Mouse (Mus musculus) heart, embryonic 12.5 days (tissue): ENCODE measurements at regions not wholly inside any gene's neighbourhood (a gene's known extent, or its start where the extent isn't known, plus 50 kb on each side); places are given as distances from the start of the nearest gene placed in this dataset.

Source experiments
- ATAC-seq: fragments of 200-750 bp; cut with Nextera tagmentation; 2 replicates; pipeline ENCODE4 v1.8.0; 2017; ENCODE audit warnings: moderate TSS enrichment, moderate library complexity; ENCODE audit not compliant: insufficient number of reproducible peaks, low FRiP score
- H3K27ac ChIP-seq: fragments of 300-500 bp; sonication (generic); 2 replicates; pipeline ENCODE4 v1.5.1; 2016; ENCODE audit warnings: mild to moderate bottlenecking, moderate library complexity; ENCODE audit not compliant: poor library complexity, severe bottlenecking
- H3K27me3 ChIP-seq: fragments of 300-500 bp; sonication (generic); replicated peaks from 2 replicates; pipeline ENCODE4 v1.6.1; 2016; ENCODE audit warnings: mild to moderate bottlenecking, moderate library complexity
- H3K36me3 ChIP-seq: fragments of 300-500 bp; sonication (generic); 2 replicates; pipeline ENCODE4 v1.6.1; 2016; ENCODE audit warnings: mild to moderate bottlenecking, moderate library complexity
- H3K4me1 ChIP-seq: fragments of 300-500 bp; sonication (generic); replicated peaks from 2 replicates; pipeline ENCODE4 v1.6.1; 2016; ENCODE audit warnings: mild to moderate bottlenecking
- H3K4me2 ChIP-seq: fragments of 300-500 bp; sonication (generic); 2 replicates; pipeline ENCODE4 v1.6.1; 2016; ENCODE audit warnings: mild to moderate bottlenecking, moderate library complexity
- H3K4me3 ChIP-seq: fragments of 300-500 bp; sonication (generic); 2 replicates; pipeline ENCODE4 v1.5.1; 2016; ENCODE audit warnings: mild to moderate bottlenecking
- H3K9ac ChIP-seq: fragments of 300-500 bp; sonication (generic); 2 replicates; pipeline ENCODE4 v1.6.1; 2016; ENCODE audit warnings: mild to moderate bottlenecking, moderate library complexity
- H3K9me3 ChIP-seq: fragments of 300-500 bp; sonication (generic); replicated peaks from 2 replicates; pipeline ENCODE4 v1.6.1; 2016; ENCODE audit warnings: mild to moderate bottlenecking, moderate library complexity
- WGBS: fragments of 180-500 bp; shearing (Covaris S2); methylation state at CpG from one replicate; pipeline ENCODE4 v1.1.7; 2016; 5-methylcytosine and 5-hydroxymethylcytosine counted together

DNA sequence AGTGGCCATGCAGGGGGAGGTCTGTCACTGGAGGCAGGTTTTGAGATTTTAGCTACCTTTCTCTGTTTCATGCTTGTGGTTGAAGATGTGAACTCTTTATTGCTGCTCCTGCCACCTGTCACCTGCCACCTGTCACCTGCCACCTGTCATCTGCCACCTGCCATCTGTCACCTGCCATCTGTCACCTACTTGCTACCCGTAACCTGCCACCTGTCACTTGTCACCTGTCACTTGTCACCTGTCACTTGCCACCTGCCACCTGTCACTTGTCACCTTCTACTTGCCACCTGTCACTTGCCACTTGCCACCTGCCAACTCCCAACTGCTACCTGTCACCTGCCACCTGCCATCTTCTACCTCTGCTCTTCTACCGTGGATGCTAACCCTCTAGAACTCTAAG, 581.2 kb upstream of the Fam19a5 start:
- no peak for ATAC-seq
- H3K4me1 ChIP-seq = no peaks in the 10 kb centered on the region
- 64% methylated on average over 2 of the region's 2 CpGs for WGBS
- no peaks in the 10 kb centered on the region for H3K36me3 ChIP-seq
- no peaks in the 10 kb centered on the region for H3K9me3 ChIP-seq
- H3K9ac ChIP-seq = no peak overlapping the region
- no peak overlapping the region for H3K27ac ChIP-seq
- H3K4me3 ChIP-seq = no peak overlapping the region
- H3K4me2 ChIP-seq = no peak overlapping the region
- H3K27me3 ChIP-seq = no peaks in the 10 kb centered on the region

DNA sequence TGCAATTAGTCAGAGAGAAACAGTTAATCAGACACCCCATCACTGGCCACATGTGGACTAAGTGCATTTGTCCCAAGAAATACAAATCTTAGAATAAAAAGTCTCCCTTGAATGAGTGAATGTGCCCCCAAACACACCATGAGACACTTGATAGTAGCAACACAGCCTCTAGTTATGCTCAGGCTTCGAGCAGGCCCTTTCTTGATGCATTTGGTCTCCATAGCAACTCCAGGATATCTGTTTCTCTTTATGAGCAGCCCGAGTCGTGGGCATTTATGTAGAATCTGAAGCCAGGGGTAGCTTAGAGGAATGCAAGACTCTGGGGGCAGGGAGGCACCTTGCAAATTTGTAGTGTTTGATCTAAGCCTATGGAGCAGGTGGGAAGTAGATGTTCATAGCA, 580.6 kb upstream of the Fam19a5 start:
- H3K27ac ChIP-seq = no peak overlapping the region
- H3K9ac ChIP-seq = no peak overlapping the region
- no peaks in the 10 kb centered on the region for H3K36me3 ChIP-seq
- H3K4me1 ChIP-seq = no peaks in the 10 kb centered on the region
- H3K27me3 ChIP-seq = no peaks in the 10 kb centered on the region
- H3K9me3 ChIP-seq = no peaks in the 10 kb centered on the region
- 63% methylated on average over 3 of the region's 3 CpGs for WGBS
- H3K4me3 ChIP-seq = no peak overlapping the region
- H3K4me2 ChIP-seq = no peak overlapping the region
- ATAC-seq = no peak

DNA sequence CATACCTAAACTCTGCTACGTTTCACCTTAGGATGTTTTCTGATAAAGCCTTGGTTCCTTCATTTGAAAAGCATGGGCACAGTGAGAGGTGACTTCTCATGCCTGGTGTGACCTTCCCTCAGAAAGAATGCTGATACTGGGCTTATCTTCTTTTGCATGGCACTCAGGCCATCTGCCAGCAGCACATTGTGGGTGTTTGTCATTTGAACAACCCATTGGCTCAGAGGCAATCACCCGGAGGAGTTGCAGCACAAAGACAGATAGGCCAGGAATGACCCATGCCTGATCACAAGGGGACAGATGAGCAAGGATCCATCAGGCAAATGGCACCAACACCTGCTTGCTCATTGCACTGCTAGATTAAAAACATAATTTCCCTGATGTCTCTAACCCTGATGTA, 572.7 kb upstream of the Fam19a5 start:
- Histone ChIP-seq H3K36me3 (no peaks in the 10 kb centered on the region), H3K4me3 (no peak overlapping the region), H3K27me3 (no peaks in the 10 kb centered on the region), H3K4me2 (no peak overlapping the region), H3K4me1 (no peaks in the 10 kb centered on the region), H3K9ac (no peak overlapping the region), H3K9me3 (0 out of 2 replicates have a peak, but pooled peaks cover 4% of the 10 kb centered on the region), H3K27ac (no peak overlapping the region)
- 49% methylated on average over 2 of the region's 2 CpGs for WGBS
- ATAC-seq = no peak

DNA sequence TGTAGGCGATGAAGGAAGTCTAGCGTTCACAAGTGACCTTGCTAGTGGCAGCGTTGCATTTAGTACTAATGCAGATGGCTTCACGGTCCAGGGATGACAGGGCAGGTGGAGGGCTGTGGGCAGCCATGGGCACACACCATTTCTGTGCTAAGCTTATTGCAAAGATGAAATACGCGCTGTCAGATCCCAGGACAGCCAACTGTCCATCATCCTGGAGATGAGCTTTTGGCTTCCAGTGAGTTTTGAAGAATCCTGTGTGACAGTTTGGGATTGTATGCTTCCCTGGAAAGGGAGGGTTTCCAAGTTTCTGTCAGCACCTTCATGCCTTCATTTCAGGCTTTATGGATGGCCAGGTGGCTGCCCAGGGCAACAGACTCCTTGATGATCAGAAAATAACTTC, 547.9 kb upstream of the Fam19a5 start:
- Histone ChIP-seq H3K27me3 (no peaks in the 10 kb centered on the region), H3K4me1 (no peaks in the 10 kb centered on the region)
- no peak for ATAC-seq

DNA sequence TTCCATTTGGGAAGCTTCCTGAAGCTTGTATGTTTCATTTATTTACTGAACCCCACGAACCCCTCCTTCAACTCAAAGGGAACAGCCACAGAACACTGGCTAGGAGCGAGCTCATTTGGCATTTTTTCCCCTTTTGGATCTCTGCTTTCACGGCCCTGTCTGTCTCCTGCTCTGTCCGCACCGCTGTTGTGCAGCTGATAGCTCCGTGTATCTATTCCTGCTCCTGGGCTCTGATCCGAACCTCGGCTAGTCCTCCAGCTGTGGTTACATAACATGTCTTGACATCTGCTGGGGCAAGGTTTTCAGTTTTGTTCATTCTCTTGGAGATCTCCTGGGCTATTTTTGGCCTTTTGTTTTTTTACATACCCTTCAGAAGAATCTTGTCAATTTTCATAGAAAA, 525.1 kb upstream of the Fam19a5 start:
- Histone ChIP-seq H3K9me3 (no peaks in the 10 kb centered on the region), H3K4me1 (no peaks in the 10 kb centered on the region), H3K27me3 (no peaks in the 10 kb centered on the region), H3K4me3 (no peak overlapping the region), H3K4me2 (no peak overlapping the region), H3K9ac (no peak overlapping the region), H3K27ac (no peak overlapping the region), H3K36me3 (no peaks in the 10 kb centered on the region)
- WGBS = 47% methylated on average over 8 of the region's 8 CpGs
- no peak for ATAC-seq

More for the DNA sequence above, 547.9 kb upstream of the Fam19a5 start:
- H3K27ac ChIP-seq = no peak overlapping the region
- no peak overlapping the region for H3K4me2 ChIP-seq
- no peak overlapping the region for H3K4me3 ChIP-seq
- H3K9ac ChIP-seq = no peak overlapping the region
- peaks cover 5% of the 10 kb centered on the region; the same call in 1 of the 2 replicates for H3K9me3 ChIP-seq
- H3K36me3 ChIP-seq = no peaks in the 10 kb centered on the region
- 84% methylated on average over 6 of the region's 6 CpGs for WGBS

DNA sequence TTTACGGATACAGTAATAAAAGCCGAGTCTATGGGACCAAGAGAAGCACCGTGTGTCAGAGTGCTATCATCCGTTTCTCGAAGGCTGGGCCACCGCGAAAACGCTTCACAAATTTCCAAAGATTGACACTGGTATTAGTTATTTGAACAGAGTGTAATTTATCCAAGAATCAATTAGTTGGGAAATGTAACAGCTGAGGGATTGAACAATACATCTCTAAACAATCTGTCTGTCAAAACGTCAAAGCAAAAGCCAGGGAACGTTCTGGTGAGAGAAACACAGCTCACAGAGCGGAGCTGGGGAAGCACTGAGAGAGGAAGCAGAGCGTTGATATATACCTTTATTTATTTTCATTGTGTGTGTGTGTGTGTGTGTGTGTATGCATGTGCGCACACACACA, 498.1 kb upstream of the Fam19a5 start:
- Histone ChIP-seq H3K9ac (no peak overlapping the region), H3K4me3 (no peak overlapping the region), H3K36me3 (no peaks in the 10 kb centered on the region), H3K27me3 (no peaks in the 10 kb centered on the region), H3K4me1 (no peaks in the 10 kb centered on the region), H3K9me3 (no peaks in the 10 kb centered on the region), H3K27ac (no peak overlapping the region), H3K4me2 (no peak overlapping the region)
- 85% methylated on average over 13 of the region's 13 CpGs for WGBS
- no peak for ATAC-seq

DNA sequence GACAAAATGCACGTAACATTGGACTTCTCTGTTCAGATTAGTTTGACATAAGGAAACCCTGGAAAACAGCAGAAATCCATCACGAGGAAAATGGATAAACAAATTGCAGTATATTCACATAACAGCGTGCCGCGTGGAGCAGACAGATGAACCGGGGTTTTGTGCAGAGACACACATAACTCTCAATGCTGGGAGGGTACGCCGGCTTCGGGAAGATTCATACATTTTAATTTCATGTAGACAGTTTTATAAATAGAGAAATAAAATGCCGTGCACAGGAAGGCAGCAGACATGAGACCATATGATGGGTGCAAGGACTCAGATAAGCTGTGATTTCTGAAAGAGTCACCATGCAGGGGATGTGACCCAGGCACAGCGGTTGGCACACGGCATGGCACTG, 489.9 kb upstream of the Fam19a5 start:
- Histone ChIP-seq H3K9ac (no peak overlapping the region), H3K27me3 (no peaks in the 10 kb centered on the region), H3K4me2 (no peak overlapping the region), H3K4me1 (no peaks in the 10 kb centered on the region), H3K4me3 (no peak overlapping the region), H3K36me3 (no peaks in the 10 kb centered on the region), H3K9me3 (0 out of 2 replicates have a peak, but pooled peaks cover 3% of the 10 kb centered on the region), H3K27ac (no peak overlapping the region)
- ATAC-seq = no peak
- 85% methylated on average over 12 of the region's 12 CpGs for WGBS

DNA sequence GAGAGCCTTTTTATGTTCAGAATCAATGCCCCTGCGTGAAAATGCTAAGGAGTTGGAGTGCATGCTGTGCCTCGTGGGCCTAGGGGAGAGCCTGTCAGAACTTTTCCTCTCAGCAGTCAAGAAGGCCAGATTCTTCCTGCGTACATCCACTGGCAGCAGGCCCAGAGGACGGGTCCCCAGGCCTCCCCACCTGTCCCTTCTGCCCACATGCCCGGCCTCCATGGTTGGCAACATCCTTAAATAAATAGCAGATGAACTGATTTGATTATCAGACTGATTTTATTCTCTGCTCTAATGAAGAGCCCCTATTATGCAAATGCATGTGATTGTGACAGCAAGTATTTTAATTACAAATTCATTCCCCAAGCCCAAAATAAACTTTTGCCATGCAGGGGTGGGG, 479.2 kb upstream of the Fam19a5 start:
- H3K4me3 ChIP-seq = no peak overlapping the region
- H3K9ac ChIP-seq = no peak overlapping the region
- ATAC-seq = no peak
- H3K9me3 ChIP-seq = no peaks in the 10 kb centered on the region
- H3K27me3 ChIP-seq = no peaks in the 10 kb centered on the region
- H3K27ac ChIP-seq = no peak overlapping the region
- no peaks in the 10 kb centered on the region for H3K4me1 ChIP-seq
- 68% methylated on average over 5 of the region's 5 CpGs for WGBS
- H3K4me2 ChIP-seq = no peak overlapping the region
- H3K36me3 ChIP-seq = no peaks in the 10 kb centered on the region

DNA sequence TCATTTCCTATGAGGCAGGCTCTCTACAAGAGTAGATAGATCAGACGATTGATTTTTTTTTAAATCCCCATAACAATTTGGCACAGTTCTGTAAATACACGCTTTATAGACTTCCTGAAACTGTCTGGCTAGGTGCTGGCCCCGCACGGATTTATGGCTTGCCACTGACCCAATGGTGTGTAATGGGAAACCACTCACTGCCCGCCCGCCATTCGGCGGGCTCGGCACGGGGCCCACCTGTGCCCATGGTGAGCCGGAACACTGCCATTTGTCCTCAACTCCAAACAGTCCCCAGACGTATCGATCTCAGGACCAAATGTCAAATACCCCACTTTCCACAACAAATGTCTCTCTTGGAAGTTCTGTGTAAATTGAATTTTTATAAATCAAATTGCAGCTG, 475.8 kb upstream of the Fam19a5 start:
- no peaks in the 10 kb centered on the region for H3K9me3 ChIP-seq
- ATAC-seq = no peak
- 85% methylated on average over 13 of the region's 13 CpGs for WGBS
- no peaks in the 10 kb centered on the region for H3K4me1 ChIP-seq
- no peak overlapping the region for H3K9ac ChIP-seq
- H3K27me3 ChIP-seq = no peaks in the 10 kb centered on the region
- no peaks in the 10 kb centered on the region for H3K36me3 ChIP-seq
- no peak overlapping the region for H3K4me2 ChIP-seq
- no peak overlapping the region for H3K27ac ChIP-seq
- H3K4me3 ChIP-seq = no peak overlapping the region

DNA sequence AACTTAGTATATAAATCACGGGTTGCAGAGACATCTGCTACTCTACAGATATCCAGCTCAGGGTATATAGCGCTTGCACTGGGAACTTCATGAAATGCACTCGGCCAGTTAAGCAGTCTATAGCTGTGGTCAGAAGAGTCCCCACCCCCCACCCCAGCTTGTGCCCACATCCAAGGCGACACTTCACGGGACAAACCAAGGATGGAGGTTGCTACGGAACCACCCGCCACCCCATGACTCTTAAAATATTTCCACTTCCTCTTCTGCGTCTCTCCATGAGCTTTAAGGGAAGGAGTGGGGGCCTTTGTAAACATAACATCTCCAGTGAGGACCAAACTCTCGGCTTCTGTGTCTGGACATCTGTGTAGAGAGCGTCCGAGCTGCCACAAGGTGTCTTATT, 469.5 kb upstream of the Fam19a5 start:
- H3K27me3 ChIP-seq = no peaks in the 10 kb centered on the region
- no peak overlapping the region for H3K4me3 ChIP-seq
- no peak overlapping the region for H3K4me2 ChIP-seq
- no peak overlapping the region for H3K9ac ChIP-seq
- ATAC-seq = no peak
- no peak overlapping the region for H3K27ac ChIP-seq
- no peaks in the 10 kb centered on the region for H3K36me3 ChIP-seq
- H3K4me1 ChIP-seq = no peaks in the 10 kb centered on the region
- WGBS = 70% methylated on average over 11 of the region's 11 CpGs
- H3K9me3 ChIP-seq = no peaks in the 10 kb centered on the region

DNA sequence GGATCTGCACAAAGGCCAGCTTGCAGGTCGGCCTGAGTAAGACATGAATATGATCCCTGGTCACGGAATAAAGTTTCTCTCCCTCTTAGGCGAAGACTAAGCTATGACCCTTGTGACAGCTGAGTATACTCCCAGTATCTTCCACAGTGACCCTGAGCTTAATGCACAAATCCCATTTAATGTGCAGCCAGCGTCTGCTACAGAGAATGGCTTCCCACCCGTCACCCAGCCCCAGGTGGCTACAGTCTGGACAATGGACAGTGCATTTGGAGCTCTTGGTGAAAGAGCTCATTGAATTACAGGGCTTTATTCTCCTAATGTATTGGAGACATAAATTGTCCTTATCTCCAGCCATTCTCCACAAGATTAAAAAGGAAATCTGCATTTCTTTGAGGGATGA, 454.3 kb upstream of the Fam19a5 start:
- Histone ChIP-seq H3K9ac (no peak overlapping the region), H3K4me1 (no peaks in the 10 kb centered on the region), H3K4me3 (no peak overlapping the region), H3K27me3 (no peaks in the 10 kb centered on the region), H3K36me3 (no peaks in the 10 kb centered on the region), H3K4me2 (no peak overlapping the region), H3K27ac (no peak overlapping the region), H3K9me3 (no peaks in the 10 kb centered on the region)
- 81% methylated on average over 5 of the region's 5 CpGs for WGBS
- no peak for ATAC-seq

DNA sequence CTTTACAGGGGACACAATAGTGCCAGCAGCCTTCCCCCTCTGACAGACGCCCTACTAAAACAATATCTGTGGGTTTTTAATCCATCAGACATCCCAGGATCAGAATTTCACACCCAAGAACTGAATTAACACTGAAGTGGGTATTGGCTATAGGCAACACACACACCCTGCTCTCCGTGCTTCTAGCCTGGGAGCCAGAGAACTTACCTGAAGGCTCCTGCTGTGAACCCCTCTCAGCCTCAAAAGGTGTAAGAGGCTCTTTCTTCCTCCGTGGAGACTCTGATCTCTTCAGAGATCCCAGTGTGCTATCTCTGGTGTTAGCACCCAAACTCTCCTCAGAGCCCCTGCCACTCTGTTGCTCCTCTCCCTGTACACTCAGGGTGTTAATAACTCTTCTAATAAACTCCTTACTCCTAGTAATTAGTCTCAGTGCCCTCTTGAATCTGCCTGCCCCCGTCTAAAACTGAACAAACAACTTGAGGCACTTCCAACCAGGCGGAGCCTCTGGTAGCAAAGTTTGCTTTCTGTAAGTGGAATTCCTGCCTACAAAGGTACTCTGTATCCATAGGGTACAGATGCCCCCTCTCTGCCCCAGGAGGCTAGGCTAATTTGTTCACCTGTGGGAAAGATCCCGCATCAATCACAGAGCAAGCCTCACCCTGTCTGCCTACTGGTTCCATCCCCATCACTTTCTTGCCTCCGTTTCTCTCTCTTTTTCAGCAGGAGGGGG, 452.9 kb upstream of the Fam19a5 start:
- H3K9ac ChIP-seq = no peak overlapping the region
- ATAC-seq = no peak
- H3K4me1 ChIP-seq = no peaks in the 10 kb centered on the region
- WGBS = 49% methylated on average over 7 of the region's 7 CpGs
- H3K9me3 ChIP-seq = no peaks in the 10 kb centered on the region
- H3K4me2 ChIP-seq = no peak overlapping the region
- H3K36me3 ChIP-seq = no peaks in the 10 kb centered on the region
- H3K4me3 ChIP-seq = no peak overlapping the region
- H3K27me3 ChIP-seq = no peaks in the 10 kb centered on the region
- H3K27ac ChIP-seq = no peak overlapping the region
